Mouse (Mus musculus): Measurements from ENCODE around the gene Stk25.
A peak's percentile ranks its signal among the peaks of the same experiment; 100 is the strongest.
"Not testable (repeated sequence)": the region's sequence is repeated elsewhere in the genome, so short reads cannot be mapped to it uniquely, and the experiment has no call there.

Stk25 gene

DNA sequence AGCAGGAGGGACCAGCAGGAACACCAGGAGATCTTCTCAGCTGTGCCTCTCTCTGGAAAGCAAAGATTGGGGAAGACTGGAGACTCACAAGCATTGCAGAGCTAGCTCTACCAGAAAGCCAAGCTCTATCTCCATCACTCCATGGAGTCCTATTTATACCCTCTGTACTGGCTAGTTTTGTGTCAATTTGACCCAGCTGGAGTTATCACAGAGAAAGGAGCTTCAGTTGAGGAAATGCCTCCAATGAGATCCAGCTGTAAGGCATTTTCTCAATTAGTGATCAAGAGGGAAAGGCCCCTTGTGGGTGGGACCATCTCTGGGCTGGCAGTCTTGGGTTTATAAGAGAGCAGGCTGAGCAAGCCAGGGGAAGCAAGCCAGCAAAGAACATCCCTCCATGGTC lies at the start of gene Stk25:
Gene Stk25 (minus strand): TSS at position 101 of the 400 bp plus-strand sequence.
- DNase-seq (ENCODE audit: extremely low read depth, low read depth): not testable (repeated sequence)

GRCm38 (mm10) chr1:93705389-93705788 lies 46.9 kb upstream of the Stk25 start:
- DNase-seq (ENCODE audit: extremely low read depth, low read depth): no peak

DNA sequence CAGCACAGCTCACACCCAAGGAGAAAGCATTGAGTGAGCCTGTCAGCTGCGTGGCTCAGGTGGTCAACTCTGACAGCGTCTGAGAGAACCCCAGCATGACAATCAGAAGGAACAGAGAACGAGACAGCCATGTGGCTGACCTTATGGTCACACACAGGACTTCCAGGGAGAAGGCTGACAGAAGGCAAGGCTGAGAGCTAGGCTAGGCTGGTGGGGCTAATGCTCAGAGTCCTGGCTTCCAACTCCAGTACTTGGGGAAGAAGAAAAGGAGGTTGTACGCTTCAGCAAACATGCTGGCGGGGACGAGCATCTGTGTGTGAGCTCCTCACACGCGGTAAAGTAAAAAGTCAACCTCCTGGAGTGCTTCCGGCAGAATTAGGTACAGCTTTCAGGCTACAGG lies 45.9 kb upstream of the Stk25 start:
- DNase-seq (ENCODE audit: extremely low read depth, low read depth): no peak

GRCm38 (mm10) chr1:93703472-93704048 lies 45.1 kb upstream of the Stk25 start:
- no peak for DNase-seq (ENCODE audit: extremely low read depth, low read depth)

DNA sequence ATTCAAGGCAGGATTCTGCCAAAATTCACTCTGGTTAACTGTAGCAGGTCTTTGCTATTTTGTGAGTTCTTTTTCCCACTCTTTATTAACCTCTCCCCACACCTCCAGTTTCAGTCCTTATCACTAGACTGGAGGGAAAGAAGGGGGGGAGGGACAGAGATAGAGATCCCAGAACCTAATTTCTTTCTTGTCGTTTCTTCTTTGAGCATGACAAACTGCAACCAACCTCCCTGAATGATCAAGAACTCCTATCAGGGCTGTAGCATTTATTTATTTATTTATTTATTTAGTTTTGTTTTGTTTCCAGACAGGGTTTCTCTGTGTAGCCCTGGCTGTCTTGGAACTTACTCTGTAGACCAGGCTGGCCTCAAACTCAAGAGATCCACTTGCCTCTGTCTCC lies 43.6 kb upstream of the Stk25 start:
- DNase-seq (ENCODE audit: extremely low read depth, low read depth): no peak

DNA sequence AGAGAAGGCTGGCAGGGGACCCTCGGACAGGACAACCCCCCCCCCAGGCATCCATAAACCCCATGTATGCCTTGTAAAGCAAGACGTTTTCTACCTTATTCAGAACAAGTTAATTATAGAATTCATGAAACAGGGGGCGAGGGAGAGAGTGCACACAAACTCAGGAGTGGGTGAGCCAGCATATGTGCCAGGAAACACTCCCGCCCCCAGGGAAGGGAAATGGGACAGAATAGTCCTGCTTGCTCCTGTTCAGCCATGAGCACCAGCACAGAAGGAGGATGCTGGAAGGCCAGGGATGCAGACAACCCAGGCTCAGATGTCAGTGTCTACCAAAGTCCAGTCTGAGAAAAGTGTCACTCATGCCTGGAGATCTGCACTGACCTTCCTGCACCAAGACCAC lies 40.7 kb upstream of the Stk25 start:
- DNase-seq (ENCODE audit: extremely low read depth, low read depth): no peak

GRCm38 (mm10) chr1:93697317-93697716 lies 38.9 kb upstream of the Stk25 start:
- no peak for DNase-seq (ENCODE audit: extremely low read depth, low read depth)

DNA sequence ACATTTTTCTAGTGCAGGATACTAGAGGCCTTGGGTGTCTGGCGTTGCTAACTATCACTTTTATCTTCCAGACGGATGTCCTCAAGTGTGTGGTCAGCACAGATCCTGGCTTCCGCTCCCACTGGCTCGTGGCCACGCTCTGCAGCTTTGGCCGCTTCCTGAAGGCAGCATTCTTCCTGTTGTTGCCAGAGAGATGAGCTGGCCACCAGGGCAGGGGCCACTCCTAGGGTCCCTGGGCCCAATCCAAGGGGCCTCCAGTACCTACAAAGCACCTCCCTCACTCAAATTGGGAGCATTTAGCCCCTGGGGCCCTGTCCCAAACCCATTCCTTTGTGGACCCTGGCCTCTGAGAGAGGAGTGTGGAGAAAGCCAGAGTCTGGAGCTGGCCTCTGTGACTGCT lies 36.5 kb upstream of the Stk25 start:
- DNase-seq (ENCODE audit: extremely low read depth, low read depth): no peak

- no peak for DNase-seq (ENCODE audit: extremely low read depth, low read depth)
These were observed 35.5 kb upstream of the Stk25 start for GRCm38 (mm10) chr1:93693943-93694342.

GRCm38 (mm10) chr1:93693502-93693901 lies 35.0 kb upstream of the Stk25 start:
- DNase-seq (ENCODE audit: extremely low read depth, low read depth): no peak

DNA sequence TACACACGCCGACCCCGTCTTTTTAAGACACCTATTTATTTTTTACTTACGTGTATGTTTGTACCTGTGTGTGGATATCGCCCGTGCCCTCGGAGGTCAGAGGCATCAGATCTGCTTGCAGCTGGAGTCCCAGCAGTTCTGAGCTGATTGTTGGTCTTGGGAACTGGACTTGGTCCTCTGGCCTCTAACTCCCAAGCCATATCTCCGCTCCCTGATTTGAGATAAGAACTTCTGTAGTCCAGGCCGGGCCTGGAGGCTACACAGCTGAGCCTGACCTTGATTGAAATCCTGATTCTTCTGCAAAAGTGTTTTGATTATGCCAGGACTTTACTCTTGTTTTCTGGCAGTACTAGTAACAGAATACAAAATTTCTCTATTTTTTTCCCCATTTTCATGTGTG lies 34.3 kb upstream of the Stk25 start:
- no peak for DNase-seq (ENCODE audit: extremely low read depth, low read depth)

DNA sequence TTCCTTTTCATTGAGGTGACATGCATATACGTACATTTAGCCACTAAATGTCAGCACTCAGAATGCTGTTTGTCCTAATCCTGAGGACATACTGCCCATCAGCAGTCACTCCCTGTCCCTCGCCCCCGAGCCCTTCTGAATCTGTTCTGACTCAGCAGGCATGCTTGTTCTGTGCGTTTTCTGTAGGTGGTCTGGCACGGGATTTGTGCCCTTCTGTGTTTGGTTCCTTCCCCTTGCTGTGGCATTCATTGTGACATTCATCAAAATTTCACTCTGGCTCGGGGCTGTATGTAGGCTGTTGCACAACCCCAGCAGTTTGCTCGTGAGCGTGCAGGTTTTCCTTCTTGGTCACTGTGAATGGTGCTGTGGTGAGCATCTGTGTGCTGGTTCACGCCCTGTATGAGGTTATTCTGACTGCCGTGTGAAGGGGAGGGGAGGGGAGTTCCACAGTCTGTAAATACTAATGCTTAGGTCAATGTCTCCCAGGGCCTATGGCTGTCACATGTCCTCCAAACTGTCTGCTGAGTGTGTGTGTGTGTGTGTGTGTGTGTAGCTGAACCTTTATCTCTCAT lies 33.4 kb upstream of the Stk25 start:
- no peak for DNase-seq (ENCODE audit: extremely low read depth, low read depth)

- no peak for DNase-seq (ENCODE audit: extremely low read depth, low read depth)
These were observed 32.6 kb upstream of the Stk25 start for GRCm38 (mm10) chr1:93691106-93691505.

- DNase-seq (ENCODE audit: extremely low read depth, low read depth): no peak
These were observed 31.5 kb upstream of the Stk25 start for GRCm38 (mm10) chr1:93689901-93690496.

DNA sequence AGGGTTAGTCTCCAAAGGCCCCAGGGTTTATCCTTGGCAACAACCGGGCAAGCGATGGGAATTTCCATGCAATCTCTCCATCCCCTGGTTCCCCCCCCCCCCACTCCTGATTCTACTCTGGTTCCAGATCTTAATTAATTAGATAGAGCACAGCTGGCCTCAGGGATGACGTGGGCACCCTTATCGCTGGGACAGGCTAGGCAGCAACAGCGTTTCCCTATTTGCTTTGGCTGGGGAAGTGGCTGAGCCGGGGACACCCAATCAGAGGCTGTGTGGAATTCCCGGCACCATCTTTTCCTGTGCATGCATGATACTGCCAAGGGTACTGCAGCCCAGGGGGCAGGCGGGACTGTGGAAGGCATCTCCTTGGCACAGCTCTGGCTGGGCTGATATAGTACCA lies 29.7 kb upstream of the Stk25 start:
- DNase-seq (ENCODE audit: extremely low read depth, low read depth): peak; percentile 47

DNA sequence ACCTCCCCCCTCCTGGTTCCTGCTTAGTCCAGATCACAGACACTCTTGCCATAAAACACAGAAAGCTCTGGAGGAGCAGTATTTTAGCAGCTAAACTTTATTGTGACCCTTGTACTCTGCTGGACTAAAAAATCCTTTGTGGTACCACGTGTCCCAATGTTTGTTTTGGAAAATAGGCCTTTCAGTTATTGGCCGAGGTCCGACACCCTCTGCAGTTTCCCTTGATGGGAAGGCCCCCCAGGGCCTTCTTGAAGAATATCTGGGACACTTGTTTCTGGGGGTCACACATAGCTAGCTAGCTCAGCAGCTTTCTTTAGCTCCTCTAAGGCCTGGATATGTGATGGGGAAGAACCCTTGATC lies 28.5 kb upstream of the Stk25 start:
- DNase-seq (ENCODE audit: extremely low read depth, low read depth): no peak

GRCm38 (mm10) chr1:93686245-93686960 lies 27.9 kb upstream of the Stk25 start:
- no peak for DNase-seq (ENCODE audit: extremely low read depth, low read depth)

- no peak for DNase-seq (ENCODE audit: extremely low read depth, low read depth)
These were observed 27.2 kb upstream of the Stk25 start, which contains the start of gene Bok for GRCm38 (mm10) chr1:93685401-93686244. Bok (plus strand) TSS chr1:93685660.

GRCm38 (mm10) chr1:93679889-93680568 lies 21.6 kb upstream of the Stk25 start:
- no peak for DNase-seq (ENCODE audit: extremely low read depth, low read depth)

GRCm38 (mm10) chr1:93678386-93678785 lies 19.9 kb upstream of the Stk25 start:
- DNase-seq (ENCODE audit: extremely low read depth, low read depth): no peak

DNA sequence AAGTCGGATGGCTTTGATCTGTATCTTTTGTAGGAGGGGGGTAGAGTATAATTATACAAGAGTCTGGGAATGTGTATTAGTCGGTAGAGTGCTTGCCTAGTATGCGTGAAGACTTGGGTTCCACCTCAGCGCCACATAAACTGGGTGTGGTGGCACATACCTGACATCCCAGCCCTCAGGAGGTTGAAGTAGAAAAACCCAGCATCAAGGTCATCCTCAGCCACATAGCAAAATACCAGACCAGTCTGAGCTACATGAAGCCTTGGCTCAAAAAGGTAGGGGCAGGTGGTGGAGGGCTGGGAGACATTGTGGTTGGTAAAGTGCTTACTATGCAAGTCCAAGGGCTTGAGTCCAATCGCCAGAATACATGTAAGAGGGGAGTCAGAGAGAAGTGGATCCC lies 14.2 kb upstream of the Stk25 start:
- no peak for DNase-seq (ENCODE audit: extremely low read depth, low read depth)

Data from MEL-GATA-1-ER (cell line).